Mouse (Mus musculus) lung, postnatal 0 days (tissue): ENCODE measurements around the gene Enox1.

ENCODE experiments used
- CTCF ChIP-seq: IDR thresholded peaks from 2 replicates; pipeline ENCODE4 v1.5.1; 2016; ENCODE audit warnings: antibody characterized with exemption, mild to moderate bottlenecking
- EP300 ChIP-seq: IDR thresholded peaks from 2 replicates; pipeline ENCODE4 v1.6.1; 2016; ENCODE audit warnings: antibody characterized with exemption, mild to moderate bottlenecking, control low read depth

GRCm38 (mm10) chr14:77239360-77239759 lies 82.8 kb downstream of the Enox1 start:
- TF ChIP-seq CTCF: no peak
- no peak for TF ChIP-seq EP300
